Mouse (Mus musculus) 3134 (cell line): ENCODE data around the gene Hcfc1r1.

Source experiments
- DNase-seq: peaks from one replicate; pipeline ENCODE4 v3.0.0-alpha.2; 2011; ENCODE audit warnings: low spot score; ENCODE audit not compliant: insufficient read length; ENCODE audit errors: extremely low read depth

The Hcfc1r1 gene

GRCm38 (mm10) chr17:23706212-23706611 lies 32.8 kb downstream of the Hcfc1r1 start:
- DNase-seq: peak; percentile 42

GRCm38 (mm10) chr17:23717003-23717402 lies 43.6 kb downstream of the Hcfc1r1 start:
- no peak for DNase-seq

DNA sequence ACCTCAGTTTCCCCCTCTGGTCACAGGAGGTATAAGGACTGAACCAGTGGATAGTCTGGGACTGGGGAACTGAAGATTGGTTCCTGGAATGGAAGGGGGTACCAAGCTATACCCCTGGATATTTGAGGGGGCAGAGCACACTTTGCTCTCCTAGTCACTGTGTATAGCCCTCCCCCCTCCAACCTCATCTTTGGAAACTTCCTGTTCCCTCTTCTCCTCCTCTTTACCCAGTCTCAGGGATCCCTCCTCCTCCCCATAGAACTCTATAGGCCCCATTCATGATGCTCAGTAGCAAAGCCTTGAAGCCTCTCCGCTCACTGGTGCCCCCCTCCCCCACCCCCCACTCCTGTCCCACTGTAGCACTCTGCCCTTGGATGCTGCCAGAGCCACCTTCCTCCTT lies 46.1 kb downstream of the Hcfc1r1 start:
- DNase-seq: no peak

- DNase-seq: no peak
Measured at GRCm38 (mm10) chr17:23721886-23722285, 48.5 kb downstream of the Hcfc1r1 start.

GRCm38 (mm10) chr17:23722376-23723125 lies 49.2 kb downstream of the Hcfc1r1 start, which contains the start of gene 1520401A03Rik:
Gene 1520401A03Rik (minus strand): TSS chr17:23722783.
- no peak for DNase-seq
